Mouse (Mus musculus) heart, adult 9 months (tissue): ENCODE measurements at regions not wholly inside any gene's neighbourhood (a gene's known extent, or its start where the extent isn't known, plus 50 kb on each side); places are given as distances from the start of the nearest gene placed in this dataset.

ENCODE experiments used
- DNase-seq, 2 experiments: peaks; one replicate each; pipeline ENCODE4 v3.0.0; 2022; ENCODE audit warnings: low spot score in 2 of 2

GRCm38 (mm10) chr12:107021806-107022205 is 466.6 kb upstream of the 3110018I06Rik start:
- DNase-seq, result no peak

- no peak for DNase-seq
Measured at GRCm38 (mm10) chr12:107026821-107027220, 461.6 kb upstream of the 3110018I06Rik start.

- no peak for DNase-seq
Measured at GRCm38 (mm10) chr12:107027842-107028549, 460.4 kb upstream of the 3110018I06Rik start.

GRCm38 (mm10) chr12:107028985-107029384 is 459.4 kb upstream of the 3110018I06Rik start:
- DNase-seq, result no peak

GRCm38 (mm10) chr12:107036357-107036756 is 452.1 kb upstream of the 3110018I06Rik start:
- DNase-seq, result no peak

- DNase-seq, result no peak
Measured at GRCm38 (mm10) chr12:107041927-107042652, 446.3 kb upstream of the 3110018I06Rik start.

GRCm38 (mm10) chr12:107046496-107046895 is 441.9 kb upstream of the 3110018I06Rik start:
- no peak for DNase-seq

- no peak for DNase-seq
Measured at GRCm38 (mm10) chr12:107047059-107047531, 441.3 kb upstream of the 3110018I06Rik start.

GRCm38 (mm10) chr12:107050891-107051635 is 437.4 kb upstream of the 3110018I06Rik start:
- DNase-seq, result no peak

GRCm38 (mm10) chr12:107052136-107052535 is 436.3 kb upstream of the 3110018I06Rik start:
- DNase-seq, result no peak

- no peak for DNase-seq
Measured at GRCm38 (mm10) chr12:107056553-107056952, 431.9 kb upstream of the 3110018I06Rik start.

- DNase-seq, result no peak
Measured at GRCm38 (mm10) chr12:107060514-107060913, 427.9 kb upstream of the 3110018I06Rik start.

GRCm38 (mm10) chr12:107067346-107067745 is 421.1 kb upstream of the 3110018I06Rik start:
- DNase-seq, result no peak

- no peak for DNase-seq
Measured at GRCm38 (mm10) chr12:107082541-107082940, 405.9 kb upstream of the 3110018I06Rik start.

- no peak for DNase-seq
Measured at GRCm38 (mm10) chr12:107085058-107085905, 403.1 kb upstream of the 3110018I06Rik start.

- no peak for DNase-seq
Measured at GRCm38 (mm10) chr12:107085906-107086655, 402.4 kb upstream of the 3110018I06Rik start.

- no peak for DNase-seq
Measured at GRCm38 (mm10) chr12:107092151-107092550, 396.3 kb upstream of the 3110018I06Rik start.

- no peak for DNase-seq
Measured at GRCm38 (mm10) chr12:107093326-107093725, 395.1 kb upstream of the 3110018I06Rik start.

GRCm38 (mm10) chr12:107095409-107095808 is 393.0 kb upstream of the 3110018I06Rik start:
- no peak for DNase-seq

GRCm38 (mm10) chr12:107104570-107104969 is 383.9 kb upstream of the 3110018I06Rik start:
- DNase-seq, result no peak

GRCm38 (mm10) chr12:107105017-107105416 is 383.4 kb upstream of the 3110018I06Rik start:
- DNase-seq, result no peak
